In the genomic region with DNA sequence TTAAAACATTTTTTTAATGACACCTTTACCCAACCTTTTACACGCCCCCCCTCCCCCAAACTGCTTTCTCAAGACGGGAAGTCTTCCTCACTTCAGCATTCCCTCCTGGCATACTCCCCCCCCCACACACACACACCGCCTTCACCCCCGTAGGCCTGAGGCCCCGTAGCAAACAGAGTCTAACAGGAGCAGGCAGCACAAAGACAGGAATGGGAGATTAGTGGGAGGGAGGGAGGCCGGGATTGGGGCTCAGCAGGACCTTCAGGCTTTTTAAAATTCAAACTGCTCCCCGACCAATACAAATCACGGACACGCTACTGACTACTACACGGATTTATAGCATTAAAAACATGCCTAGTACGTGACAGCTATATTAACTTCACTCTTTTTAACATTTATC, we compare ENCODE assay signal across 8 mouse cellular contexts. TPM values are rescaled to one million over a fixed set of nuclear protein-coding genes. Genes with fewer than 3 reads are reported as not detected.
DNase-seq lines count a peak whose midpoint lies in the region; ATAC-seq and TF ChIP-seq lines count a peak whose summit lies in the region.

No protein-coding gene starts in this region.

- no peak for TF ChIP-seq CTCF in olfactory bulb, adult 2 months (IDR thresholded peaks at IDR 0.05; ENCODE audit: insufficient read depth, low read depth, low read length)

- DNase-seq in ovary, postnatal 36 days (ENCODE audit: low spot score) = peak; percentile 9
- DNase-seq in ovary, postnatal 10 days (ENCODE audit: low spot score) = no peak
- DNase-seq in embryo, embryonic 11 days = peak; percentile 75
- peak; percentile 57 for DNase-seq in hindbrain, embryonic 10.5 days (ENCODE audit: low spot score)
- peak; percentile 17 for DNase-seq in limb, embryonic 14.5 days (ENCODE audit: low spot score)
- no peak for DNase-seq in frontal cortex, adult 2 months (ENCODE audit: extremely low spot score in 1 of 2, low spot score in 1 of 2)
- no peak for DNase-seq in layer of hippocampus, postnatal 25 days (ENCODE audit: extremely low spot score in 1 of 2, low spot score in 1 of 2)

- peaks cover 28% of the 10 kb centered on the region for H3K4me1 ChIP-seq in hindbrain, embryonic 10.5 days (replicated peaks)
- H3K4me1 ChIP-seq in limb, embryonic 14.5 days (ENCODE audit: control insufficient read depth, insufficient read depth, low read length) = peaks cover 11% of the 10 kb centered on the region
- H3K4me1 ChIP-seq in olfactory bulb, adult 2 months (ENCODE audit: control insufficient read depth, insufficient read depth, low read length) = peaks cover 3% of the 10 kb centered on the region

- ATAC-seq in limb, embryonic 14.5 days (ENCODE audit: low FRiP score, low read depth) = no peak

- H3K9me3 ChIP-seq in hindbrain, embryonic 10.5 days = no peaks in the 10 kb centered on the region
- no peaks in the 10 kb centered on the region for H3K9me3 ChIP-seq in limb, embryonic 14.5 days (ENCODE audit: control insufficient read depth, low read length)

- peak overlapping the region; percentile 95 for H3K4me3 ChIP-seq in hindbrain, embryonic 10.5 days
- peak overlapping the region; percentile 96 for H3K4me3 ChIP-seq in limb, embryonic 14.5 days (replicated peaks; ENCODE audit: low read length)
- peak overlapping the region; percentile 36 for H3K4me3 ChIP-seq in olfactory bulb, adult 2 months (ENCODE audit: insufficient read depth, low read depth, low read length)

- H3K36me3 ChIP-seq in hindbrain, embryonic 10.5 days = no peaks in the 10 kb centered on the region
- no peaks in the 10 kb centered on the region for H3K36me3 ChIP-seq in limb, embryonic 14.5 days (ENCODE audit: control insufficient read depth, insufficient read depth, low read length)

- H3K27me3 ChIP-seq in hindbrain, embryonic 10.5 days (ENCODE audit: insufficient read depth, poor library complexity, severe bottlenecking) = no peaks in the 10 kb centered on the region
- no peaks in the 10 kb centered on the region for H3K27me3 ChIP-seq in limb, embryonic 14.5 days (ENCODE audit: control insufficient read depth, insufficient read depth, low read length)

- peak overlapping the region; percentile 98 for H3K27ac ChIP-seq in hindbrain, embryonic 10.5 days
- no peak overlapping the region for H3K27ac ChIP-seq in limb, embryonic 14.5 days (replicated peaks; ENCODE audit: low read depth, low read length)
- no peak overlapping the region for H3K27ac ChIP-seq in olfactory bulb, adult 2 months (ENCODE audit: insufficient read depth, low read depth, low read length)

- WGBS in hindbrain, embryonic 10.5 days = under 1% methylated on average over 11 of the region's 11 CpGs
- under 1% methylated on average over 11 of the region's 11 CpGs for WGBS in limb, embryonic 14.5 days
- WGBS in olfactory bulb, adult 2 months = 2% methylated on average over 11 of the region's 11 CpGs

- H3K4me2 ChIP-seq in limb, embryonic 14.5 days (replicated peaks; ENCODE audit: low read depth, low read length, severe bottlenecking) = peak overlapping the region; percentile 81

- peak overlapping the region; percentile 99 for H3K9ac ChIP-seq in limb, embryonic 14.5 days (ENCODE audit: low read depth, low read length, severe bottlenecking)

- no peak for TF ChIP-seq POLR2A in limb, embryonic 14.5 days (IDR thresholded peaks at IDR 0.05; ENCODE audit: borderline replicate concordance, extremely low read depth, insufficient read depth, insufficient read length)
- TF ChIP-seq POLR2A in olfactory bulb, adult 2 months (IDR thresholded peaks at IDR 0.05; ENCODE audit: insufficient read depth, low read depth, low read length) = no peak

RNA-seq across cellular contexts. Expression of a gene that starts 2.1 kb away (rescaled TPM):
- 15.0 and 17.2 TPM in 2 replicates for polyA plus RNA-seq in hindbrain, embryonic 10.5 days (2016; fragmentation: Nextera tagmentation; extraction: Ambion mirVana)
- polyA plus RNA-seq in limb, embryonic 14.5 days (2012; rRNA removed) = 12.8 and 17.6 TPM in 2 replicates
- polyA plus RNA-seq in limb, embryonic 14.5 days (2014; fragmentation: Nextera tagmentation; extraction: Ambion mirVana) = 23.4 and 25.3 TPM in 2 replicates
- polyA plus RNA-seq in olfactory bulb, adult 2 months (2012; ENCODE audit: insufficient read depth, insufficient read length, low replicate concordance, missing spikeins) = 48.4 and 161 TPM in 2 replicates
- 11.9 and 12.7 TPM in 2 replicates for polyA plus RNA-seq in frontal cortex, adult 2 months (2012; rRNA removed)
- 10 to 100 TPM; 28.8 to 32.3 TPM for total RNA-seq in layer of hippocampus, postnatal 25 days (2021)

Comparison
In these comparisons a context has a peak if more than half of its experiments do, and no peak if none do; other contexts are left out.
1. DNase-seq: peak in ovary, postnatal 36 days (single experiment), embryo, embryonic 11 days (single experiment), hindbrain, embryonic 10.5 days (single experiment) and limb, embryonic 14.5 days (single experiment); none in ovary, postnatal 10 days (single experiment), frontal cortex, adult 2 months (0 of 2) and layer of hippocampus, postnatal 25 days (0 of 2).
2. H3K4me3 ChIP-seq: peak in every context shown above with its lines; median percentile 96 in limb, embryonic 14.5 days; 95 in hindbrain, embryonic 10.5 days; 36 in olfactory bulb, adult 2 months.